Mouse (Mus musculus) ES-E14 (cell line): Measurements from ENCODE around the gene Krt19. TPM values are rescaled to one million over a fixed set of nuclear protein-coding genes. Genes with fewer than 3 reads are reported as not detected.

Source experiments
- DNase-seq: peaks from one replicate; pipeline ENCODE4 v3.0.0-alpha.2; 2013; ENCODE audit warnings: low read depth, low spot score
- H3K27ac ChIP-seq: 2 replicates; pipeline ENCODE4 v1.5.1; 2012; ENCODE audit warnings: low read depth, mild to moderate bottlenecking, low read length, moderate library complexity, mixed read lengths; ENCODE audit not compliant: poor library complexity, insufficient read depth, severe bottlenecking
- H3K36me3 ChIP-seq: 2 replicates; pipeline ENCODE4 v1.6.1; 2012; ENCODE audit warnings: mild to moderate bottlenecking, low read length, moderate library complexity, mixed read lengths; ENCODE audit not compliant: control insufficient read depth, poor library complexity, insufficient read depth, severe bottlenecking
- H3K4me1 ChIP-seq, 2 experiments: fragments of 150-350 bp in 1 of 2; sonication (generic) in 1 of 2; 2 replicates each; pipeline ENCODE4 v1.6.1; 2012; ENCODE audit warnings: low read length in 2 of 2, mild to moderate bottlenecking in 1 of 2, mixed read lengths in 1 of 2; ENCODE audit not compliant: control insufficient read depth in 2 of 2, insufficient read depth in 2 of 2, poor library complexity in 1 of 2
- H3K4me3 ChIP-seq, 2 experiments: fragments of 150-350 bp in 1 of 2; sonication (generic) in 1 of 2; 2 replicates each; pipeline ENCODE4 v1.5.1; 2012; ENCODE audit warnings: low read length in 2 of 2, low read depth in 1 of 2, mild to moderate bottlenecking in 1 of 2, mixed read lengths in 1 of 2; ENCODE audit not compliant: insufficient read depth in 1 of 2, poor library complexity in 1 of 2, severe bottlenecking in 1 of 2
- H3K9ac ChIP-seq: 2 replicates; pipeline ENCODE4 v1.6.1; 2012; ENCODE audit warnings: low read depth, mild to moderate bottlenecking, low read length, mixed read lengths; ENCODE audit not compliant: poor library complexity, insufficient read depth, severe bottlenecking
- H3K9me3 ChIP-seq: fragments of 150-350 bp; sonication (generic); 2 replicates; pipeline ENCODE4 v1.6.1; 2012; ENCODE audit warnings: low read depth, mild to moderate bottlenecking, low read length; ENCODE audit not compliant: control insufficient read depth, insufficient read depth
- CHD2 ChIP-seq: IDR thresholded peaks from 2 replicates; pipeline ENCODE4 v1.6.1; 2014; ENCODE audit warnings: mild to moderate bottlenecking, low read depth, low read length, inconsistent platforms
- HCFC1 ChIP-seq: IDR thresholded peaks from 2 replicates; pipeline ENCODE4 v1.6.1; 2012; ENCODE audit warnings: low read length, inconsistent platforms, borderline replicate concordance; ENCODE audit not compliant: insufficient read depth
- MAFK ChIP-seq: IDR thresholded peaks from 2 replicates; pipeline ENCODE4 v1.6.1; 2014; ENCODE audit warnings: mild to moderate bottlenecking, low read depth, low read length, inconsistent platforms; ENCODE audit not compliant: insufficient read depth
- ZC3H11A ChIP-seq: IDR thresholded peaks from 2 replicates; pipeline ENCODE4 v1.6.1; 2012; ENCODE audit warnings: low read depth, mild to moderate bottlenecking, inconsistent platforms, low read length, borderline replicate concordance
- ZNF384 ChIP-seq: IDR thresholded peaks from 2 replicates; pipeline ENCODE4 v1.6.1; 2012; ENCODE audit warnings: low read depth, low read length, inconsistent platforms
- in situ Hi-C, 2 experiments: fragments of 600-800 bp; cut with MboI; formaldehyde crosslinking; loops; one replicate each; pipeline ENCODE4 v1.15.1; 2025; ENCODE audit warnings: low sequenced_read_pairs in 2 of 2, inconsistent platforms in 1 of 2; ENCODE audit not compliant: unreplicated experiment in 2 of 2
- total RNA-seq: library from RNA; depleted of rRNA; stranded (reverse); fragments of 300-350 nt; gene quantifications from 2 replicates; pipeline ENCODE4 v1.2.3, GENCODE M21; 2012; rRNA removed

Gene Krt19
- 53.4 and 79.9 TPM in 2 replicates for total RNA-seq

GRCm38 (mm10) chr11:100148615-100149330, at the start of gene Krt19:
Gene Krt19, minus strand, starts transcription at chr11:100148665.
- TF ChIP-seq CHD2 (no peak), MAFK (no peak)
- in situ Hi-C loops = no loop called here

GRCm38 (mm10) chr11:100192992-100193391, 44.5 kb upstream of the Krt19 start, which contains the start of gene Krt9:
Gene Krt9, minus strand, starts transcription at chr11:100193246.
- Histone ChIP-seq H3K36me3 (no peaks in the 10 kb centered on the region), H3K9ac (no peak within 1 kb of the TSS), H3K4me1 (peaks cover 1 to 8% of the 10 kb centered on the region in 2 experiments; a peak in 2 of 4 replicates), H3K4me3 (no peak within 1 kb of the TSS), H3K27ac (no peak within 1 kb of the TSS), H3K9me3 (no peaks in the 10 kb centered on the region)
- in situ Hi-C loops = no loop called here
- no peak for DNase-seq
- TF ChIP-seq ZNF384 (no peak), MAFK (no peak), ZC3H11A (no peak), CHD2 (no peak)

More at GRCm38 (mm10) chr11:100148615-100149330, at the start of gene Krt19:
- Histone ChIP-seq H3K9me3 (no peaks in the 10 kb centered on the region), H3K36me3 (no peaks in the 10 kb centered on the region), H3K9ac (no peak within 1 kb of the TSS), H3K4me3 (no peak within 1 kb of the TSS), H3K27ac (no peak within 1 kb of the TSS), H3K4me1 (peaks cover 4 to 8% of the 10 kb centered on the region in 2 experiments; a peak in 2 of 4 replicates)
- DNase-seq = no peak

- 0 out of 4 replicates have a peak, but pooled peaks cover 0 to 1% of the 10 kb centered on the region in 2 experiments for H3K4me1 ChIP-seq
- no peak overlapping the region for H3K27ac ChIP-seq
- H3K9me3 ChIP-seq = no peaks in the 10 kb centered on the region
- in situ Hi-C loops = no loop called here
- no peak for TF ChIP-seq CHD2
- no peak for TF ChIP-seq ZC3H11A
- TF ChIP-seq MAFK = no peak
- no peak for TF ChIP-seq ZNF384
- TF ChIP-seq HCFC1 = no peak
- H3K4me3 ChIP-seq = no peak overlapping the region
- H3K9ac ChIP-seq = no peak overlapping the region
- no peaks in the 10 kb centered on the region for H3K36me3 ChIP-seq
- no peak for DNase-seq
Measured at GRCm38 (mm10) chr11:100191820-100192219, 43.4 kb upstream of the Krt19 start.

DNA sequence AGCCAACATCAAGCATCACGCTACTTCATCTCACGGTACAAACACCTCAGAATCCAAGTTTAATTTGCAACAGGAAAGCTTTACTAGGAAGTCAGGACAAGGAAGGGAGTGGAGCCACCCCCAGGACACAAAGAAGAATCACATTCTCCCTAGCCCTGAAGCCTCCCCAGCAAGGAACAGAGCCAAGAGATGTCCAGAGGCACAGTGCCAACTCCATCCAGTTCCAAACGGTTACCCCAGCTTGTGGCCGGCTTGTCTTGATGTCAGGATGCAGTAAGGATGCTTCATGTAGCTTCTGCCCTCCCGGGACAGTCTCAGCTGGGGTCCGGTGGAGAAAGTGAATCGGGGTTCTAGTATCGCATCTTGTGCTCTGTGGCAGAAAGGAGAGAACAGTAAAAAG, 38.3 kb upstream of the Krt19 start:
- no peaks in the 10 kb centered on the region for H3K36me3 ChIP-seq
- in situ Hi-C loops = no loop called here
- no peaks in the 10 kb centered on the region for H3K4me1 ChIP-seq
- DNase-seq = no peak
- TF ChIP-seq HCFC1 (no peak), MAFK (no peak), ZNF384 (no peak), ZC3H11A (no peak), CHD2 (no peak)
- no peak overlapping the region for H3K9ac ChIP-seq
- no peaks in the 10 kb centered on the region for H3K9me3 ChIP-seq
- H3K4me3 ChIP-seq = no peak overlapping the region
- no peak overlapping the region for H3K27ac ChIP-seq

GRCm38 (mm10) chr11:100181725-100182124, 33.3 kb upstream of the Krt19 start:
- Histone ChIP-seq H3K9ac (no peak overlapping the region), H3K36me3 (no peaks in the 10 kb centered on the region), H3K4me3 (no peak overlapping the region), H3K9me3 (no peaks in the 10 kb centered on the region), H3K4me1 (no peaks in the 10 kb centered on the region), H3K27ac (no peak overlapping the region)
- in situ Hi-C loops = no loop called here
- no peak for TF ChIP-seq ZNF384
- TF ChIP-seq MAFK = no peak
- no peak for TF ChIP-seq ZC3H11A
- no peak for TF ChIP-seq CHD2
- no peak for TF ChIP-seq HCFC1
- no peak for DNase-seq
